Mouse (Mus musculus) heart, embryonic 13.5 days (tissue): ENCODE measurements at regions not wholly inside any gene's neighbourhood (a gene's known extent, or its start where the extent isn't known, plus 50 kb on each side); places are given as distances from the start of the nearest gene placed in this dataset.
A peak's percentile ranks its signal among the peaks of the same experiment; 100 is the strongest.

ENCODE experiments used
- ATAC-seq: fragments of 200-750 bp; cut with Nextera tagmentation; 2 replicates; pipeline ENCODE4 v1.8.0; 2017; ENCODE audit warnings: moderate TSS enrichment; ENCODE audit not compliant: insufficient number of reproducible peaks, low FRiP score, low TSS enrichment; ENCODE audit errors: extremely low read depth
- H3K27ac ChIP-seq: fragments of 300-500 bp; sonication (generic); replicated peaks from 2 replicates; pipeline ENCODE4 v1.5.1; 2015; ENCODE audit warnings: moderate library complexity, mild to moderate bottlenecking, inconsistent platforms
- H3K27me3 ChIP-seq: fragments of 300-500 bp; sonication (generic); replicated peaks from 2 replicates; pipeline ENCODE4 v1.6.1; 2015; ENCODE audit warnings: mild to moderate bottlenecking, inconsistent platforms
- H3K36me3 ChIP-seq: fragments of 300-500 bp; sonication (generic); 2 replicates; pipeline ENCODE4 v1.6.1; 2015; ENCODE audit warnings: mild to moderate bottlenecking, inconsistent platforms
- H3K4me1 ChIP-seq: fragments of 300-500 bp; sonication (generic); 2 replicates; pipeline ENCODE4 v1.6.1; 2015; ENCODE audit warnings: inconsistent platforms
- H3K4me2 ChIP-seq: fragments of 300-500 bp; sonication (generic); 2 replicates; pipeline ENCODE4 v1.6.1; 2015; ENCODE audit warnings: inconsistent platforms, mild to moderate bottlenecking, moderate library complexity
- H3K4me3 ChIP-seq: fragments of 300-500 bp; sonication (generic); 2 replicates; pipeline ENCODE4 v1.5.1; 2015; ENCODE audit warnings: moderate library complexity, mild to moderate bottlenecking, inconsistent platforms
- H3K9ac ChIP-seq: fragments of 300-500 bp; sonication (generic); 2 replicates; pipeline ENCODE4 v1.6.1; 2015; ENCODE audit warnings: inconsistent platforms, mild to moderate bottlenecking, moderate library complexity
- H3K9me3 ChIP-seq: fragments of 300-500 bp; sonication (generic); 2 replicates; pipeline ENCODE4 v1.6.1; 2016; ENCODE audit warnings: inconsistent platforms
- WGBS: fragments of 180-500 bp; shearing (Covaris S2); methylation state at CpG from one replicate; pipeline ENCODE4 v1.1.7; 2015; ENCODE audit warnings: mixed read lengths; 5-methylcytosine and 5-hydroxymethylcytosine counted together

DNA sequence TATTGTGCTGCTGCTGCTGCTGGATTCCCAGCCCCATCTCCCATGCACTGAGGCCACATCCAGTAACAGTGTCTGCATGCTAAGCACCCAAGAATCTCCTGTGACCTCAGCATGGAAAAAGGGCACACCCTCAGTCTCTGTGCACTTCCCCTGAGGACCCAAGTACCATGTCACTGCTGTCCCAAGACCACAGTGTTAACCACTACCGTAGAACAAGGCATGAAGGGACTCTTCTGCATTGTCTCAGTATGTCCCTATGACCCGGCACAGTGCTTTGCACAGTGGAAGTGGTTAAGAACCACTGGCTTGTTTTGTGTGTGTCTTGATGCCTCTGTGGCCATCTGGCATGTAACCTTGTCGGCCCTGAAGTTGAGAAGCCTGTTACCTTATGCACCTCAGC, 220.6 kb upstream of the Six2 start:
- Histone ChIP-seq H3K27ac (no peak overlapping the region), H3K4me2 (no peak overlapping the region), H3K4me1 (no peaks in the 10 kb centered on the region), H3K4me3 (no peak overlapping the region), H3K9me3 (no peaks in the 10 kb centered on the region; the same call in 1 of the 2 replicates), H3K36me3 (no peaks in the 10 kb centered on the region), H3K9ac (no peak overlapping the region), H3K27me3 (0 out of 2 replicates have a peak, but pooled peaks cover 6% of the 10 kb centered on the region)
- no peak for ATAC-seq
- WGBS: 67% methylated on average over 3 of the region's 3 CpGs

DNA sequence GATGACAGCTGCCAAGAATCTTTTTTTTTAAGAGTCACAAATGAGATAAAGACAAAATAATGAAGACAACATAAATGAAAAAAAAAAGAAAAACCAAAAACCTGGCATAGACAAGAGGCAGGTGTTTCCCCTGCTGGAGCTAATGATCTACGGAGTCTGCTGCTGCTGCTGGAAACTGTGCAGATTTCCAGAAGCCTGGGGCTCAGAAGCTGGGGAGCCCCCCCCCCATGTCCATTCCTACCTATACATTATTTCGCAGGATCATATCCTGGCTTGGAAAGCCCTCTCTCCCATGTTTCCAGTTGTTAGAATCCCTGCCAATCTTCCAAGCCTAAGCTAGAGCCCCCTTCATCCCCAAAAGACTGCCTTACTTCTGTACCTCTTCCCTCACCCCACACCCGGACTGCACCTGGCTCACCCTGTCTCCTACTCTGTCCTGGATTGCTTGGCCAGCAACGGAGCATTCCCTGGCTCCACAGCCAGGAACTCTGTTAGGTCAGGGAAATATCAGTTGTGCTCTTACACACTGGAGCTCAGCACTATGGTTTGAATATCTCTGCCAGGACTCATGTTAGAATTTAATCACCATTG, 218.6 kb upstream of the Six2 start:
- H3K4me1 ChIP-seq: 0 out of 2 replicates have a peak, but pooled peaks cover 3% of the 10 kb centered on the region
- 75% methylated on average over 4 of the region's 4 CpGs for WGBS
- ATAC-seq: no peak
- H3K4me2 ChIP-seq: no peak overlapping the region
- H3K36me3 ChIP-seq: no peaks in the 10 kb centered on the region
- no peak overlapping the region for H3K9ac ChIP-seq
- H3K9me3 ChIP-seq: no peaks in the 10 kb centered on the region; the same call in 1 of the 2 replicates
- H3K27me3 ChIP-seq: 0 out of 2 replicates have a peak, but pooled peaks cover 6% of the 10 kb centered on the region
- no peak overlapping the region for H3K27ac ChIP-seq
- H3K4me3 ChIP-seq: no peak overlapping the region

DNA sequence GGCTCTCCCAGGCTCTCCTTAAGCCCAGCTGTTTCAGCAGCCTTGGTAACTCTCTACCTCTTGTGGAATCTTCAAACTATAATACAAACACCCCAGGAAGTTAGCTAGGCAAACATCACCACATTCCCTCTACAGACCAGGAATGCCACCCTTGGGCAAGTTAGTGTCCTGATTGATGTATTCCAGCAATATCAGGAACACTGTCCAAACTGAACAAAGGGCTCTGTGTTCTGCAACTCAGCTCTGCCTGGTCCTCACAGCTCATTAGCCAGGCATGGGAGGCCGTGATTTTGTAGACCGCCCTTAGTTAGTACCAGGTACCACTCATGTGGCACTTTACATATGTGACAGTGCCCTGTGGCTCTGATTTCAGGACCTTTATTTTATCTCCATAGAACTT, 214.5 kb upstream of the Six2 start:
- Histone ChIP-seq H3K27ac (no peak overlapping the region), H3K4me1 (0 out of 2 replicates have a peak, but pooled peaks cover 3% of the 10 kb centered on the region), H3K27me3 (no peaks in the 10 kb centered on the region), H3K4me2 (no peak overlapping the region), H3K4me3 (no peak overlapping the region), H3K36me3 (no peaks in the 10 kb centered on the region), H3K9ac (no peak overlapping the region), H3K9me3 (no peaks in the 10 kb centered on the region)
- WGBS: 68% methylated on average over 2 of the region's 2 CpGs
- no peak for ATAC-seq

DNA sequence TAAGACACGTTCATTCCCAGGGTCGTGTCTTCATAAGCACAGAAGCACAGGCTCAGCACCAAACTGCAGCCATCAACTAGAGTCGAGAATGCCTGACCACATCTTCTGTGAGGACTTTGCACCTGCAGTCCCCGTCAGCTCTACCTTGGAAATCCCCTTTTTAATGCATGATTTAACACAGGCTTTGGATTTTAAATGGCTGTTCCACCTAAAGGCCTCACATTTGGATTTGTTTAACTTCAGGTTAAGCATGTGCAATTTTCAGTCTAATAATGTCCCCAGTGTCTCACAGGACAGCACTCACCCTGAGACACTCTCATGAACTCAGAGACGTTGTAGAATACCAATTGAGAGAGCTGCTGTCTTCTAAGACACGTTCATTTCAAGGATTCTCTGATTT, 211.0 kb upstream of the Six2 start:
- no peak for ATAC-seq
- H3K36me3 ChIP-seq: no peaks in the 10 kb centered on the region
- no peak overlapping the region for H3K4me3 ChIP-seq
- H3K27ac ChIP-seq: no peak overlapping the region
- WGBS: 75% methylated on average over 6 of the region's 6 CpGs
- no peak overlapping the region for H3K4me2 ChIP-seq
- no peak overlapping the region for H3K9ac ChIP-seq
- H3K9me3 ChIP-seq: no peaks in the 10 kb centered on the region
- H3K27me3 ChIP-seq: no peaks in the 10 kb centered on the region
- peaks cover 22% of the 10 kb centered on the region; the same call in 1 of the 2 replicates for H3K4me1 ChIP-seq

DNA sequence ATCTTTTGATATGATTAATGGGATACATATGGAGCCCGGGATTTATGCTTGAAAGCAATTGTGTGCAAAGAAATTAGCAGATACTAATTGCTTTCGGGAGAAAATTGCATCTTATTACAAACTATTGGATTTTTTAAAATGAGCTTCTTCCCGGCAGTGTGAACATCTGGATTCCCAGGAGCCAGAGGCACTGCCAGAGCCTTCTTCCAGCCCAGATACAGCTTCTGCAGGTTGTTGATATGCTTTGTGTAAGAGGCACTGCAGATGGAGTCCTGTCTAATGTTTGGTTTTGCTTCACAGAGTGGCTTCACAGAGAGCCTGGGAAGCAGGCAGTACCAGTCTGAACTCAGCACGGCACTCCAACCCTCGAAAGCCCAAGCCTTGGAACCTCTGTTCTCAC, 207.9 kb upstream of the Six2 start:
- H3K4me1 ChIP-seq: peaks cover 30% of the 10 kb centered on the region
- no peak for ATAC-seq
- no peak overlapping the region for H3K4me2 ChIP-seq
- H3K9me3 ChIP-seq: no peaks in the 10 kb centered on the region
- 0 out of 2 replicates have a peak, but pooled peaks cover 4% of the 10 kb centered on the region for H3K27me3 ChIP-seq
- no peak overlapping the region for H3K4me3 ChIP-seq
- no peak overlapping the region for H3K27ac ChIP-seq
- H3K9ac ChIP-seq: no peak overlapping the region
- WGBS: 77% methylated on average over 5 of the region's 5 CpGs
- no peaks in the 10 kb centered on the region for H3K36me3 ChIP-seq

DNA sequence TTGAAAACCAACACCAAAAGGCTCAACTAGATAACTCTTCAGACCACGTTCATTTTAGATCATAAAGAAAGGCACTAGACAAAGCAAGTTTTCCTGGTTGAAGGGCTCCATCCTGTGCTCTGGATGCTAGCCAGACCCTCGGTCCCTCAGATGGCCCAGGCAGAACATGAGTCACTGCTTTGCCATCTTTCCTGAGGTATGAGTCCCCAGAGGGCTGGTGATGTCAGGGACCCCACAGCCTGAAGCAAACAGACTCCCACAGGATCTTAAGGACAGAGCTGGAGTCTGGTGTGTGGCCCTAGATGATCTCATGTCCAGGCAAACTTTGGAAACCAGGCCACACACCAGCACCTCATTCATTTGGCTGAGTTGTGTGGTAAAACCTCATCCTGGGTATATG, 203.2 kb upstream of the Six2 start:
- no peaks in the 10 kb centered on the region for H3K36me3 ChIP-seq
- WGBS: 40% methylated on average over 2 of the region's 2 CpGs
- H3K9ac ChIP-seq: no peak overlapping the region
- no peaks in the 10 kb centered on the region for H3K9me3 ChIP-seq
- H3K4me1 ChIP-seq: peaks cover 34% of the 10 kb centered on the region
- H3K4me2 ChIP-seq: 0 out of 2 replicates have a peak overlapping the region, but pooled peaks have one; percentile 18
- no peak overlapping the region for H3K27ac ChIP-seq
- peaks cover 18% of the 10 kb centered on the region; the same call in 1 of the 2 replicates for H3K27me3 ChIP-seq
- no peak for ATAC-seq
- H3K4me3 ChIP-seq: no peak overlapping the region

DNA sequence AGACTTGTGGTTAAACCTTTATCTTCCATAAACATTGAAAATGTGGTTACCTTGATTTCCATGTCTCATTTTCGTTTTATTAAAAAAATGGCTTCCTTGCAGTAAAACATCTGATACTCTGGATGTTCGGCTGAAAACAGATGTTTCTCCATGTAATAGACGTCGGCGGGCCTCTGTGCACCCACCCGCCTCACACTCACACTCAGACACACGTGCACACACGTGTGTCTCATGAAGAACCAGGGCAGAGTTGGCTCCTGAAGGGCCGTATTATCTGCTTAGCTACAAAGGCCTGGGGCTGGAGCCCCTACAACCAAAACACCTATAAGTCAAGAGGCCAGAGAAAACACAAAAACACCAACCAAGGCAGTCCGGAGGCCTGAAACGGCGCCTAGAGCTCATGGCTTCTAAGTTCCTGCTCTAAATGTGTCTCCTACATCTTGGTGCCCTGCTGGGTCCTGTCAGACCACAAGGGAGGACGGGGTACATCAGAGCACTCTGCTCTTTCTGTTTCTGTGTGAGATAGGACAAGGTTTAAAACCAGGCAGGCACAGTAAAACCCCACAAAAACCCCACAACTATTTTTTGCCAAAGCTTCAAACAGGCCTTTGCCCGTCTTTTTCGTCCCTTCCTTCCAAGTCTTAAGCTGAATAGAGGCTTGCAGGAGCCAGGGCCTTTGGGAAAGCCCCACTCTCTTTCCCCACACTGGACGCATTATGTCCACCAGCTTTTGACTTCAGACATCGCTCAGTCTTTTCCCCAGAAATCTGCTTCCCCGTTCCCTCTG, 201.9 kb upstream of the Six2 start:
- H3K9me3 ChIP-seq: no peaks in the 10 kb centered on the region
- peaks cover 26% of the 10 kb centered on the region; the same call in 1 of the 2 replicates for H3K27me3 ChIP-seq
- H3K4me2 ChIP-seq: no peak overlapping the region
- 82% methylated on average over 18 of the region's 18 CpGs for WGBS
- no peak overlapping the region for H3K27ac ChIP-seq
- H3K4me1 ChIP-seq: peaks cover 24% of the 10 kb centered on the region
- ATAC-seq: no peak
- H3K4me3 ChIP-seq: no peak overlapping the region
- H3K9ac ChIP-seq: no peak overlapping the region
- H3K36me3 ChIP-seq: no peaks in the 10 kb centered on the region

DNA sequence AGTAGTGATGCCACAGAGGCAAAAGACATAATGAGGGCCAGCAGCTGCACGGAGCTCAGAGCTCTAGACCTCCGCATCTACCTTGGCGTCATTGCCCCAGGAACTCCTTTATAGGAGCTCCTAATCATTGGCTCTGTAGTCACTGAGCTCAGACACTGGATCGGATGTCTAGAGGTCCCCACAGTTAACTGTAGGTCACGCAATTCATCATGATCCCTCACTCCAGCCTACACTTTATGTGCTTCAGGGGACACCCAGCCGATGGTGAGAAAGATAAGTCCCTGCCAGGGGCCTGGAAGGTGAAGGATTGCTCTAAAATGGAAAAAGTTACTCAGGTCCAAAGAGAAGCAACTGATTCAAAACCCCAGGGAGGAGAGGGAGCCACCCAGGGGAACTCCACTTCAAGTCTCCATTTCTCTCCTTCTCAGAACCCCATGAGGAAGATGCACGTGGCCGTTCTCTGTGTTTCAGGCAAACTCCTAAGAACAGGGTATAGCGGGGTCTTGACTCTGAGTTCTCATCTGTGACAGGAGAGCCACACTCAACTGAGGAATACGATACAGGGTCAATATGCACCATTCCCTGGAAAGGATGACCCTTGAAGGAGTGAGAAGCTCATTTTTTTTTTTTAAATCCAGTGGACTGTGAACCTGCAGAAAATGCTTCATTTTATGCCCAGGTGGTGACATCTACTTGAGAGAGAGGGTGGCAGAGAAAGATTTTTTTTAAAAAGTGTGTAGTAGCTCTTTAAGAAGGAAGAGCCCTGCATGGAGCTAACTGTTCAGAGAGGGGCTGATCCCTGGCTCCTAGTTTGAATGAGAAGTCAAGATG, 200.7 kb upstream of the Six2 start:
- no peak for ATAC-seq
- no peak overlapping the region for H3K9ac ChIP-seq
- H3K27ac ChIP-seq: no peak overlapping the region
- H3K36me3 ChIP-seq: no peaks in the 10 kb centered on the region
- no peaks in the 10 kb centered on the region for H3K9me3 ChIP-seq
- no peak overlapping the region for H3K4me3 ChIP-seq
- H3K4me1 ChIP-seq: peaks cover 22% of the 10 kb centered on the region
- 74% methylated on average over 10 of the region's 10 CpGs for WGBS
- peaks cover 33% of the 10 kb centered on the region; the same call in 1 of the 2 replicates for H3K27me3 ChIP-seq
- H3K4me2 ChIP-seq: no peak overlapping the region

DNA sequence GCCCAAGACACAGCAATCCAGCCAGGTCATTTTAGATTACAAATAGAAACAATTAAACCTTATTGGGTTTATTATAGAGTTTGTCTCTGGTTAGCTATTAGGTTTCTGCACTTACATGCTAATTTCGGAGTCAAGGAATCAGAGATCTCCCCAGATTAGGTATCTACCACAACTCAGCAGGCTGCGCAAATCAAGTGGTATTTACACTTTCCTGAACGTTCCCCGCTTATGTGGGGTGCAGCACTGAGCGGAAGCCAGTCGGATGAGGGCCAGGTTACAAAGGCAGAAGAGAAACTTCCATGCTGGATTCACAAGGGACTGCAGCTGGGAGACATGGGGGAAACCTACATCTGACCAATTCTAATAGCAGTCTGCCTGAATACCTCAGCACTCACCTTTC, 198.6 kb upstream of the Six2 start:
- no peak for ATAC-seq
- no peaks in the 10 kb centered on the region for H3K36me3 ChIP-seq
- H3K4me2 ChIP-seq: no peak overlapping the region
- WGBS: 71% methylated on average over 6 of the region's 6 CpGs
- no peaks in the 10 kb centered on the region for H3K9me3 ChIP-seq
- H3K27me3 ChIP-seq: peaks cover 33% of the 10 kb centered on the region; the same call in 1 of the 2 replicates
- H3K27ac ChIP-seq: no peak overlapping the region
- peaks cover 17% of the 10 kb centered on the region for H3K4me1 ChIP-seq
- no peak overlapping the region for H3K9ac ChIP-seq
- no peak overlapping the region for H3K4me3 ChIP-seq

DNA sequence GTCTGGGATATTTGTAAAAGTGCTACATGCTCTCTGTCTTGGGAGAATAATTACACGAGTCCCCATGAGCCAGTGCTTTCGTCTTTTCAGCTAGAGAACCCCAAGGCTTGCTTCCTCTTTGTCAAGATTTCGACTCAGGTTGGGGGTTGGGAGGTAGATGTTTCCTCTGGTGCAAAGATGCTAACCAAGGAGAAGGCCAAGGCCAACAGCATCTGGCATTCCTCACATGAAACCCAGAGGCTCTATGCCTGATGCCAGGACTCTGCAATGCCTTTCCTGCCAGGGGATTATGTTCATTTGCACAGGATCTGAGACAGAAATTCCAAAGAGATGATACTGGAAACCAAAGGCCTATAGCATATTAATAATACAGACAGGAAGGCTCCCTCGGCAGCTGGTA, 198.2 kb upstream of the Six2 start:
- Histone ChIP-seq H3K27ac (no peak overlapping the region), H3K27me3 (peaks cover 33% of the 10 kb centered on the region; the same call in 1 of the 2 replicates), H3K9ac (no peak overlapping the region), H3K4me2 (no peak overlapping the region), H3K9me3 (no peaks in the 10 kb centered on the region), H3K4me3 (no peak overlapping the region), H3K4me1 (peaks cover 13% of the 10 kb centered on the region), H3K36me3 (no peaks in the 10 kb centered on the region)
- 62% methylated on average over 4 of the region's 4 CpGs for WGBS
- ATAC-seq: no peak

DNA sequence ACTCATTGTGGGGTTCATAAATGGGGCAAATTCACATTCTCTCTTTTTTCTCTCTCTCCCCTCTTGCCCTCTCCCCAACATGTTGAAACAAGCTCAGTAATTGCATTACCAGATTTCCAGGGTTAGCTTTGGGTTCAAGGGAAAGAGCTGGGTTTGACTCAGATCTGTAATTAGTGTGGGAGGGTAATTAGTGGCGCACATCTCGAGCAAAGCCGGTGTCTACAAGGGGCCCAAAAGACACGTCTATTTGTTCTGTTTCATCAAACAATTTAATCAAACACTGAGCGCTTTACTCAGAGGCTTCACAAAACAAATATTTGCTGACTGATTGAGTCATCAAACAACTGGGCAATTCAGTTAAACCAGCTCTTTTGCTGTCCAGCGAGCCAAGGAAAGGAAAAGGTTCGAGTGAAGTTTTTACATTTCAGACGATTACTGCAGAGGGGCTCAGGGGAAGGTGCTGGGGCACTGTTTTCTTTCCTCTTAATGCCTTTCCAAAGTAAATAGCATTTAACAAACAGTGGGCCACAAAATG, 193.6 kb upstream of the Six2 start:
- no peak overlapping the region for H3K4me3 ChIP-seq
- H3K27me3 ChIP-seq: peaks cover 34% of the 10 kb centered on the region
- no peak overlapping the region for H3K4me2 ChIP-seq
- no peak overlapping the region for H3K27ac ChIP-seq
- H3K9ac ChIP-seq: no peak overlapping the region
- H3K9me3 ChIP-seq: no peaks in the 10 kb centered on the region
- WGBS: 75% methylated on average over 8 of the region's 8 CpGs
- H3K4me1 ChIP-seq: peaks cover 12% of the 10 kb centered on the region
- no peaks in the 10 kb centered on the region for H3K36me3 ChIP-seq
- no peak for ATAC-seq
